Mouse (Mus musculus): ENCODE measurements around the gene Daglb.

DNA sequence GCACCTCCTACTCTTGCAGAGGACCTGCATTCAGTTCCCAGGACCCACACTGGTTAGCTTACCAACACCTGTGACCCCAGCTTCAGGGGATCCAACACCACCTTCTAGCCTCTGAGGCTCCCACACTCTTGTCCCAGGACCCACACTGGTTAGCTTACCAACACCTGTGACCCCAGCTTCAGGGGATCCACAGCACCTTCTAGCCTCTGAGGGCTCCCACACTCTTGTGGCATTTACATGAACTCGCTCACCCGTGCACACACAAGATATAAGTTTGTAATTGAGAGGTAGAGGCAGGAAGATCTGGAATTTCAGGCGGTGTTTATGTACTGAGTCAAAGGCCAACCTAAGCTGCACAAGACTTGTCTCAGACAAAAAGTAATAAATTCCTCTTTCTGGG lies 13.5 kb downstream of the Daglb start:
- TF ChIP-seq CTCF (IDR thresholded peaks at IDR 0.05; ENCODE audit: low read depth) (no peak), EP300 (optimal IDR thresholded peaks at IDR 0.05) (no peak)

All from stomach, postnatal 0 days (tissue).